Mouse (Mus musculus) lung, postnatal 0 days (tissue): ENCODE results near the gene Nod2. TPM values are rescaled to one million over a fixed set of nuclear protein-coding genes. Genes with fewer than 3 reads are reported as not detected.

Source experiments
- ATAC-seq: fragments of 200-750 bp; cut with Nextera tagmentation; 2 replicates; pipeline ENCODE4 v1.8.0; 2017; ENCODE audit warnings: moderate library complexity
- DNase-seq: peaks from one replicate; pipeline ENCODE4 v3.0.0-alpha.2; 2016; ENCODE audit warnings: low spot score
- H3K27ac ChIP-seq: fragments of 300-500 bp; sonication (generic); 2 replicates; pipeline ENCODE4 v1.5.1; 2014; ENCODE audit warnings: antibody characterized with exemption, mild to moderate bottlenecking, low read length, mixed read lengths
- H3K27me3 ChIP-seq: fragments of 300-500 bp; sonication (generic); replicated peaks from 2 replicates; pipeline ENCODE4 v1.6.1; 2014; ENCODE audit warnings: low read length, mixed read lengths; ENCODE audit not compliant: insufficient read depth
- H3K36me3 ChIP-seq: fragments of 300-500 bp; sonication (generic); 2 replicates; pipeline ENCODE4 v1.6.1; 2014; ENCODE audit warnings: low read length, mixed read lengths; ENCODE audit not compliant: insufficient read depth
- H3K4me1 ChIP-seq: fragments of 300-500 bp; sonication (generic); 2 replicates; pipeline ENCODE4 v1.6.1; 2014; ENCODE audit warnings: antibody characterized with exemption, low read depth, low read length, mixed read lengths; ENCODE audit not compliant: insufficient read depth
- H3K4me2 ChIP-seq: fragments of 300-500 bp; sonication (generic); replicated peaks from 2 replicates; pipeline ENCODE4 v1.6.1; 2014; ENCODE audit warnings: low read depth, mild to moderate bottlenecking, low read length, moderate library complexity, mixed read lengths
- H3K4me3 ChIP-seq: fragments of 300-500 bp; sonication (generic); 2 replicates; pipeline ENCODE4 v1.5.1; 2014; ENCODE audit warnings: low read depth, low read length
- H3K9ac ChIP-seq: fragments of 300-500 bp; sonication (generic); replicated peaks from 2 replicates; pipeline ENCODE4 v1.6.1; 2014; ENCODE audit warnings: low read depth, mild to moderate bottlenecking
- H3K9me3 ChIP-seq: fragments of 300-500 bp; sonication (generic); 2 replicates; pipeline ENCODE4 v1.6.1; 2016; ENCODE audit warnings: low read length, mixed read lengths
- CTCF ChIP-seq: IDR thresholded peaks from 2 replicates; pipeline ENCODE4 v1.5.1; 2016; ENCODE audit warnings: antibody characterized with exemption, mild to moderate bottlenecking
- EP300 ChIP-seq: IDR thresholded peaks from 2 replicates; pipeline ENCODE4 v1.6.1; 2016; ENCODE audit warnings: antibody characterized with exemption, mild to moderate bottlenecking, control low read depth
- WGBS: fragments of 180-500 bp; shearing (Covaris S2); extraction: QIAGEN DNeasy Blood & Tissue Kit; methylation state at CpG from one replicate; pipeline ENCODE4 v1.1.7; 2014; 5-methylcytosine and 5-hydroxymethylcytosine counted together
- polyA plus RNA-seq: library from polyadenylated mRNA; unstranded; fragments of >200 nt; fragmentation: Nextera tagmentation; extraction: Ambion mirVana; gene quantifications from 2 replicates; pipeline ENCODE4 v1.2.1, GENCODE M21; 2015

The Nod2 gene
- polyA plus RNA-seq, 1 experiment from 2014 or later, result 0.27 TPM

- no peak overlapping the region for H3K4me3 ChIP-seq
- H3K9ac ChIP-seq, result no peak overlapping the region
- H3K4me2 ChIP-seq, result no peak overlapping the region
- no peaks in the 10 kb centered on the region for H3K9me3 ChIP-seq
- ATAC-seq (peak; percentile 28), DNase-seq (peak; percentile 34)
- 62% methylated on average over 13 of the region's 14 CpGs for WGBS
- 0 out of 2 replicates have a peak, but pooled peaks cover 3% of the 10 kb centered on the region for H3K27me3 ChIP-seq
- no peak overlapping the region for H3K27ac ChIP-seq
- TF ChIP-seq EP300 (no peak), CTCF (no peak)
- H3K36me3 ChIP-seq, result no peaks in the 10 kb centered on the region
- H3K4me1 ChIP-seq, result no peaks in the 10 kb centered on the region
These were observed 21.4 kb downstream of the Nod2 start for GRCm38 (mm10) chr8:88668400-88669086.

DNA sequence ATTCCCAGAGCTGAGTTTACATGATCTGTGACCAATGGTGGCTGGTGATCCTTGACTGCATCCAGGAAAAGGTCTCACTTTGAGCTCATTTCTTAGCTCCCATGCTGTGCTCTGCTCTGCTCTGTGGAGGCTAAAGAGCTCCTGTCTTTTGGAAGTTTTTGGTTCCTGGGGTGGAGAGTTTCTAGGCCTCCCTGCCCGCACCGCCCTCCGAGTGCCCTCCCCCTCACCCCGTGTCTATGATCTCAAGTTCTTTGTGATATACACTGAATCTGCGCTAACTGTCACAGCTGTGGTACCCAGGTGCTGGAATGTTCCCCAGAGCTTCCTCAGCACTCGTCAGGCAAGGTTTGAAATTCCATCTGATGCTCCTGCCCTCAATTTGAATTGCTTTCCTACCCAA is 23.7 kb downstream of the Nod2 start:
- DNase-seq (no peak), ATAC-seq (no peak)
- Histone ChIP-seq H3K27me3 (no peaks in the 10 kb centered on the region), H3K9ac (no peak overlapping the region), H3K4me3 (no peak overlapping the region), H3K4me1 (no peaks in the 10 kb centered on the region), H3K4me2 (no peak overlapping the region), H3K36me3 (no peaks in the 10 kb centered on the region), H3K27ac (no peak overlapping the region), H3K9me3 (no peaks in the 10 kb centered on the region)
- TF ChIP-seq EP300 (no peak), CTCF (no peak)
- WGBS, result 78% methylated on average over 6 of the region's 6 CpGs

DNA sequence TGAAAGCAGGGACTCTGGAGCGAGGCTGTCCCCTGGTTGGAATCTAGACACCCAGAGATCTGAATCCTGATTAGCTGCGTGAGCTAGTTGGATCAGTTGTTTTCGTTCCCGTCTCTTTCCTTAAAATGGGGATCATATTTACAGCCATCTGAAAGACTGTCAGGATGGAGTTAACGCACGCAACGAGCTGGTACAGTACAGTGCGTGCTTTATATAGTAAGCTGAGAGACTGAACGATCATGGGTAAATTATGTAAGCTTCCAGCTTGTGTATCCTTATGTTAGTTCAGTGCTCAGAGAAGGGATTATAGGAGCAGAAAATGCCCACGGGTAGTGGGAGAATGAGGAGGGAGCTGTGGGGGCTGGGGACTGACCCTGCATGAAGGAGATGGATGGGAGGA is 24.5 kb downstream of the Nod2 start:
- no peak overlapping the region for H3K4me3 ChIP-seq
- WGBS, result 76% methylated on average over 10 of the region's 10 CpGs
- no peaks in the 10 kb centered on the region for H3K9me3 ChIP-seq
- no peak overlapping the region for H3K9ac ChIP-seq
- H3K27me3 ChIP-seq, result no peaks in the 10 kb centered on the region
- no peaks in the 10 kb centered on the region for H3K36me3 ChIP-seq
- H3K4me2 ChIP-seq, result no peak overlapping the region
- no peak overlapping the region for H3K27ac ChIP-seq
- DNase-seq (no peak), ATAC-seq (no peak)
- no peaks in the 10 kb centered on the region for H3K4me1 ChIP-seq
- TF ChIP-seq CTCF (no peak), EP300 (no peak)

GRCm38 (mm10) chr8:88673859-88674258 is 26.7 kb downstream of the Nod2 start:
- no peaks in the 10 kb centered on the region for H3K9me3 ChIP-seq
- H3K27ac ChIP-seq, result no peak overlapping the region
- H3K4me2 ChIP-seq, result no peak overlapping the region
- H3K27me3 ChIP-seq, result no peaks in the 10 kb centered on the region
- H3K4me3 ChIP-seq, result no peak overlapping the region
- 67% methylated on average over 5 of the region's 5 CpGs for WGBS
- no peaks in the 10 kb centered on the region for H3K4me1 ChIP-seq
- no peak for TF ChIP-seq CTCF
- TF ChIP-seq EP300, result no peak
- ATAC-seq (no peak), DNase-seq (no peak)
- H3K36me3 ChIP-seq, result no peaks in the 10 kb centered on the region
- no peak overlapping the region for H3K9ac ChIP-seq

GRCm38 (mm10) chr8:88675372-88676165 is 28.5 kb downstream of the Nod2 start:
- TF ChIP-seq CTCF, result no peak
- no peak for TF ChIP-seq EP300
- Histone ChIP-seq H3K9ac (no peak overlapping the region), H3K4me3 (no peak overlapping the region), H3K36me3 (no peaks in the 10 kb centered on the region), H3K4me1 (no peaks in the 10 kb centered on the region), H3K27ac (no peak overlapping the region), H3K4me2 (no peak overlapping the region), H3K27me3 (no peaks in the 10 kb centered on the region), H3K9me3 (no peaks in the 10 kb centered on the region)
- WGBS, result 84% methylated on average over 12 of the region's 12 CpGs
- ATAC-seq, result no peak
- DNase-seq, result no peak

DNA sequence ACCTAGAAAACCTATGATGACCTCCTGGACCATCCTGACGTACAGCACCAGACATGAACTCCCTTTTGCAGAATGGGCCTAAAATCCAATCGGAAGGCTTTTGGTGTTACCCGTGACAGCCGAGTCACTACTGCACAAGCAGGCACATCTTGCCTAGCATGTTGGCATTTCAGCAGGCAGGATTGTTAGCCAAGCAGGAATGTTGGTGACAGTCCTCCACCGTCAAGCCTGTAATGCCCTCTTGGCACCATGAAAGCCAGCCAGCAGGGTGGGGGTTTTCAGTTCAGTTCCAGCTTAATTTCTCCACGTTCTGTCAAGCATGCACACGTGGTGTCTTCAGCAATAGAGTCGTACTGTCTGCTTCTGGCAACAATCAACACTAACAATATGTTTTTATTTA is 30.0 kb downstream of the Nod2 start:
- TF ChIP-seq EP300, result no peak
- TF ChIP-seq CTCF, result no peak
- ATAC-seq (no peak), DNase-seq (no peak)
- H3K4me3 ChIP-seq, result no peak overlapping the region
- H3K4me1 ChIP-seq, result no peaks in the 10 kb centered on the region
- no peaks in the 10 kb centered on the region for H3K9me3 ChIP-seq
- no peaks in the 10 kb centered on the region for H3K36me3 ChIP-seq
- H3K27ac ChIP-seq, result no peak overlapping the region
- H3K27me3 ChIP-seq, result no peaks in the 10 kb centered on the region
- H3K9ac ChIP-seq, result no peak overlapping the region
- WGBS, result 82% methylated on average over 8 of the region's 8 CpGs
- H3K4me2 ChIP-seq, result no peak overlapping the region
